Mouse (Mus musculus): ENCODE measurements around the gene Lcp2. TPM values are rescaled to one million over a fixed set of nuclear protein-coding genes. Genes with fewer than 3 reads are reported as not detected.

The Lcp2 gene
- total and polyA plus RNA-seq, 3 experiments = 19.4 to 24.0 (median 20.1) TPM

GRCm38 (mm10) chr11:34012007-34012652 is 34.6 kb upstream of the Lcp2 start:
- peaks cover 5% of the 10 kb centered on the region for H3K9me3 ChIP-seq (replicated peaks; ENCODE audit: low read length)
- no peaks in the 10 kb centered on the region for H3K36me3 ChIP-seq (replicated peaks in 1 of 2; ENCODE audit: control insufficient read depth in 1 of 2, insufficient read depth in 1 of 2, low read length in 1 of 2)
- dilution Hi-C loops (cut with MboI; ENCODE audit: extremely low pct_ligation_motif_present, extremely low pct_unique_long_range_greater_than_20kb, low sequenced_read_pairs) = no loop called here
- DNase-seq (ENCODE audit: extremely low read depth) = peak; percentile 77
- no peaks in the 10 kb centered on the region for H3K27me3 ChIP-seq (replicated peaks)
- in situ Hi-C loops (cut with MboI; ENCODE audit: low pct_ligation_motif_present, low pct_unique_long_range_greater_than_20kb, low sequenced_read_pairs) = no loop called here
- peaks cover 25 to 45% of the 10 kb centered on the region in 2 experiments for H3K4me1 ChIP-seq (ENCODE audit: control insufficient read depth in 1 of 2, insufficient read depth in 2 of 2)
- no peak overlapping the region for H3K4me3 ChIP-seq (replicated peaks in 1 of 3; ENCODE audit: low read depth in 2 of 3, low read length in 2 of 3, poor library complexity in 1 of 3)
- H3K9ac ChIP-seq (ENCODE audit: insufficient read depth, low read depth) = peak overlapping the region; percentile 20
- TF ChIP-seq POLR2A (IDR thresholded peaks at IDR 0.05; ENCODE audit: low read depth, low read length) (peak; percentile 47; the same call in 1 of the 2 replicates), KAT2A (IDR thresholded peaks at IDR 0.05; ENCODE audit: insufficient replicate concordance, low read length) (no peak), GABPA (IDR thresholded peaks at IDR 0.05; ENCODE audit: insufficient replicate concordance, low read depth, low read length) (no peak), JUND (conservative IDR thresholded peaks at IDR 0.05; ENCODE audit: low read depth, low read length) (no peak), TBP (conservative IDR thresholded peaks at IDR 0.05; ENCODE audit: low read depth, low read length) (0 out of 2 replicates have a peak, but pooled peaks have one; percentile 59), RCOR1 (conservative IDR thresholded peaks at IDR 0.05; ENCODE audit: low read depth, low read length) (peak; percentile 89), ZKSCAN1 (IDR thresholded peaks at IDR 0.05; ENCODE audit: borderline replicate concordance, low read depth, low read length) (no peak), SMC3 (IDR thresholded peaks at IDR 0.05; ENCODE audit: low read depth, low read length) (peak; percentile 16; the same call in 1 of the 2 replicates), EP300 (IDR thresholded peaks at IDR 0.05; ENCODE audit: low read length) (peak; percentile 95), ZC3H11A (IDR thresholded peaks at IDR 0.05; ENCODE audit: low read depth, low read length) (no peak), CTCF (conservative IDR thresholded peaks at IDR 0.05 in 1 of 2, IDR thresholded peaks at IDR 0.05 in 1 of 2; ENCODE audit: low read depth in 2 of 2, low read length in 2 of 2) (no peak), E2F4 (IDR thresholded peaks at IDR 0.05; ENCODE audit: insufficient replicate concordance, low read depth, low read length) (no peak), TCF12 (IDR thresholded peaks at IDR 0.05; ENCODE audit: low read depth, low read length) (peak; percentile 78), IRF4 (IDR thresholded peaks at IDR 0.05; ENCODE audit: low read depth, low read length) (peak; percentile 98), ZMIZ1 (IDR thresholded peaks at IDR 0.05; ENCODE audit: low read depth, low read length) (no peak), NELFE (IDR thresholded peaks at IDR 0.05; ENCODE audit: low read depth, low read length) (no peak), PAX5 (IDR thresholded peaks at IDR 0.05; ENCODE audit: low read length) (no peak), HCFC1 (IDR thresholded peaks at IDR 0.05; ENCODE audit: low read depth, low read length) (no peak), NRF1 (IDR thresholded peaks at IDR 0.05; ENCODE audit: low read depth, low read length) (no peak), UBTF (IDR thresholded peaks at IDR 0.05; ENCODE audit: low read depth, low read length) (no peak), USF1 (IDR thresholded peaks at IDR 0.05; ENCODE audit: low read depth, low read length) (no peak), MYC (IDR thresholded peaks at IDR 0.05; ENCODE audit: low read depth, low read length) (peak; percentile 72; the same call in 1 of the 2 replicates), ELF1 (IDR thresholded peaks at IDR 0.05; ENCODE audit: low read depth, low read length) (peak; percentile 50; the same call in 1 of the 2 replicates), BHLHE40 (IDR thresholded peaks at IDR 0.05; ENCODE audit: low read depth, low read length) (peak; percentile 84), MEF2A (IDR thresholded peaks at IDR 0.05; ENCODE audit: borderline replicate concordance, low read depth, low read length) (peak; percentile 74; the same call in 1 of the 2 replicates), POLR2AphosphoS2 (IDR thresholded peaks at IDR 0.05; ENCODE audit: low read depth, low read length) (no peak), CHD2 (IDR thresholded peaks at IDR 0.05; ENCODE audit: low read length) (peak; percentile 88; the same call in 1 of the 2 replicates), MAX (IDR thresholded peaks at IDR 0.05; ENCODE audit: low read length) (peak; percentile 59; the same call in 1 of the 2 replicates), USF2 (conservative IDR thresholded peaks at IDR 0.05; ENCODE audit: low read depth, low read length) (no peak), ETS1 (conservative IDR thresholded peaks at IDR 0.05; ENCODE audit: low read depth, low read length) (peak; percentile 88), RAD21 (IDR thresholded peaks at IDR 0.05; ENCODE audit: low read depth, low read length) (peak; percentile 5; the same call in 1 of the 2 replicates), CHD1 (IDR thresholded peaks at IDR 0.05; ENCODE audit: low read depth, low read length) (no peak), JUN (IDR thresholded peaks at IDR 0.05; ENCODE audit: insufficient read depth, low read depth, low read length) (no peak; the same call in 1 of the 2 replicates), ZNF384 (IDR thresholded peaks at IDR 0.05; ENCODE audit: low read depth, low read length) (no peak), MXI1 (IDR thresholded peaks at IDR 0.05; ENCODE audit: low read depth, low read length) (no peak), SIN3A (IDR thresholded peaks at IDR 0.05; ENCODE audit: low read length) (no peak), MAZ (IDR thresholded peaks at IDR 0.05; ENCODE audit: low read depth, low read length) (0 out of 2 replicates have a peak, but pooled peaks have one; percentile 48), MAFK (IDR thresholded peaks at IDR 0.05; ENCODE audit: insufficient replicate concordance, low read length) (no peak)
- H3K4me2 ChIP-seq (ENCODE audit: insufficient read depth, low read depth, poor library complexity, severe bottlenecking) = peak overlapping the region; percentile 4; the same call in 1 of the 2 replicates
- H3K79me2 ChIP-seq (replicated peaks; ENCODE audit: control insufficient read depth, extremely low read depth, insufficient read depth, poor library complexity, severe bottlenecking) = no peaks in the 10 kb centered on the region
- H3K27ac ChIP-seq (ENCODE audit: insufficient read depth, low read depth) = peak overlapping the region; percentile 77
